Mouse (Mus musculus) limb, embryonic 14.5 days (tissue): Measurements from ENCODE around the gene Kbtbd4. TPM values are rescaled to one million over a fixed set of nuclear protein-coding genes. Genes with fewer than 3 reads are reported as not detected.

Experiments
- ATAC-seq: fragments of 200-750 bp; cut with Nextera tagmentation; 2 replicates; pipeline ENCODE4 v1.8.0; 2017; ENCODE audit warnings: low read depth, moderate number of reproducible peaks, moderate TSS enrichment; ENCODE audit not compliant: low FRiP score
- DNase-seq: peaks from one replicate; pipeline ENCODE4 v3.0.0-alpha.2; 2015; ENCODE audit warnings: low spot score
- H3K27ac ChIP-seq: fragments of 300-500 bp; sonication (generic); replicated peaks from 2 replicates; pipeline ENCODE4 v1.5.1; 2014; ENCODE audit warnings: low read depth, mild to moderate bottlenecking, low read length, moderate library complexity, mixed read lengths
- H3K27me3 ChIP-seq: fragments of 300-500 bp; sonication (generic); 2 replicates; pipeline ENCODE4 v1.6.1; 2014; ENCODE audit warnings: low read length, mixed read lengths; ENCODE audit not compliant: control insufficient read depth, insufficient read depth
- H3K36me3 ChIP-seq: fragments of 300-500 bp; sonication (generic); 2 replicates; pipeline ENCODE4 v1.6.1; 2014; ENCODE audit warnings: mild to moderate bottlenecking, low read length, moderate library complexity, mixed read lengths; ENCODE audit not compliant: control insufficient read depth, insufficient read depth
- H3K4me1 ChIP-seq: fragments of 300-500 bp; sonication (generic); 2 replicates; pipeline ENCODE4 v1.6.1; 2014; ENCODE audit warnings: antibody characterized with exemption, low read length, mixed read lengths; ENCODE audit not compliant: control insufficient read depth, insufficient read depth
- H3K4me2 ChIP-seq: fragments of 300-500 bp; sonication (generic); replicated peaks from 2 replicates; pipeline ENCODE4 v1.6.1; 2014; ENCODE audit warnings: low read depth, mild to moderate bottlenecking, low read length, moderate library complexity; ENCODE audit not compliant: severe bottlenecking
- H3K4me3 ChIP-seq: fragments of 300-500 bp; sonication (generic); replicated peaks from 2 replicates; pipeline ENCODE4 v1.5.1; 2014; ENCODE audit warnings: low read length
- H3K9ac ChIP-seq: fragments of 300-500 bp; sonication (generic); 2 replicates; pipeline ENCODE4 v1.6.1; 2014; ENCODE audit warnings: mild to moderate bottlenecking, low read depth, low read length, moderate library complexity; ENCODE audit not compliant: severe bottlenecking
- H3K9me3 ChIP-seq: fragments of 300-500 bp; sonication (generic); 2 replicates; pipeline ENCODE4 v1.6.1; 2016; ENCODE audit warnings: low read length; ENCODE audit not compliant: control insufficient read depth
- POLR2A ChIP-seq: fragments of 200-500 bp; IDR thresholded peaks from 2 replicates; pipeline ENCODE4 v1.8.0; 2012; ENCODE audit warnings: inconsistent platforms, mild to moderate bottlenecking, moderate library complexity, borderline replicate concordance; ENCODE audit not compliant: insufficient read depth, insufficient read length; ENCODE audit errors: extremely low read depth
- WGBS: fragments of 180-500 bp; shearing (Covaris S2); extraction: QIAGEN DNeasy Blood & Tissue Kit; methylation state at CpG from one replicate; pipeline ENCODE4 v1.1.7; 2014; 5-methylcytosine and 5-hydroxymethylcytosine counted together
- polyA plus RNA-seq, 2 experiments: library from polyadenylated mRNA; depleted of rRNA in 1 of 2; stranded (reverse) in 1 of 2; unstranded in 1 of 2; fragments of >200 nt; fragmentation: Nextera tagmentation in 1 of 2; extraction: Ambion mirVana in 1 of 2; gene quantifications; 2 replicates each; pipeline versions ENCODE4 v1.2.1 to v1.2.3; 2012 to 2014

The Kbtbd4 gene
- polyA plus RNA-seq, 2 experiments = 25.5 to 30.5 TPM

- DNase-seq (peak; percentile 86), ATAC-seq (peak; percentile 94)
- Histone ChIP-seq H3K9ac (peak within 1 kb of the TSS; percentile 93), H3K4me3 (peak within 1 kb of the TSS; percentile 99), H3K4me1 (peaks cover 13% of the 10 kb centered on the region), H3K27me3 (no peaks in the 10 kb centered on the region), H3K36me3 (no peaks in the 10 kb centered on the region), H3K9me3 (no peaks in the 10 kb centered on the region), H3K4me2 (peak within 1 kb of the TSS; percentile 71), H3K27ac (peak within 1 kb of the TSS; percentile 93)
- 0 out of 2 replicates have a peak, but pooled peaks have one; percentile 32 for TF ChIP-seq POLR2A
- WGBS = under 1% methylated on average over 61 of the region's 113 CpGs
Observed at GRCm38 (mm10) chr2:90940233-90941229, 36.0 kb downstream of the Kbtbd4 start, which contains the start of gene Celf1. Celf1 (plus strand) TSS chr2:90940382.

- Histone ChIP-seq H3K4me2 (peak overlapping the region; percentile 71), H3K36me3 (no peaks in the 10 kb centered on the region), H3K27me3 (no peaks in the 10 kb centered on the region), H3K9ac (peak overlapping the region; percentile 93; the same call in 1 of the 2 replicates), H3K9me3 (no peaks in the 10 kb centered on the region), H3K4me3 (peak overlapping the region; percentile 99), H3K4me1 (peaks cover 13% of the 10 kb centered on the region), H3K27ac (no peak overlapping the region)
- peak; percentile 9 for DNase-seq
- no peak for TF ChIP-seq POLR2A
- no peak for ATAC-seq
- 38% methylated on average over 2 of the region's 2 CpGs for WGBS
Observed at GRCm38 (mm10) chr2:90941744-90942143, 37.2 kb downstream of the Kbtbd4 start.

DNA sequence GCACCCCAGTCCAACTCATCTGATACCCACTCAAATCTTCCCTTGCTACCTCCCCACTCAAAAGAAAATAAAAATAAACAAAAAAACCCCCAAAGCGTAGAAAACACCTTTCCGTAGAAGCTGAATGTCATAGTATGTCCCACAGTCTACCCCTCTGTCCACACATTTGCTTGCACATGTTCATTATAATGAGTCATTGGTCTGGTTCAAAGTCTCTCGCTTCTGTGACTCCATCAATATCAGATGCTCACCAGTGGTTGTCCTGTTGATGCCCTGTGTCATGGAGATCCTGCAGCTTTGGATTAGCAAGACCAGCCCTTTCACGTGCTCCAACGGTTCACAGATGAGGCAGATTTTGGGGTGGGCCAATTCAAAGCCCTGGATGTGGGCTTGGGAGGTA lies 45.6 kb downstream of the Kbtbd4 start:
- 86% methylated on average over 5 of the region's 5 CpGs for WGBS
- no peaks in the 10 kb centered on the region for H3K9me3 ChIP-seq
- DNase-seq = no peak
- no peak overlapping the region for H3K4me3 ChIP-seq
- TF ChIP-seq POLR2A = no peak
- H3K4me2 ChIP-seq = no peak overlapping the region
- no peak overlapping the region for H3K9ac ChIP-seq
- no peaks in the 10 kb centered on the region for H3K4me1 ChIP-seq
- H3K36me3 ChIP-seq = peaks cover 11% of the 10 kb centered on the region; the same call in 1 of the 2 replicates
- H3K27ac ChIP-seq = no peak overlapping the region
- H3K27me3 ChIP-seq = no peaks in the 10 kb centered on the region
- ATAC-seq = no peak

GRCm38 (mm10) chr2:90950582-90951194 lies 46.1 kb downstream of the Kbtbd4 start:
- H3K36me3 ChIP-seq = peaks cover 11% of the 10 kb centered on the region; the same call in 1 of the 2 replicates
- ATAC-seq (no peak), DNase-seq (no peak)
- no peak overlapping the region for H3K4me3 ChIP-seq
- H3K4me2 ChIP-seq = no peak overlapping the region
- no peaks in the 10 kb centered on the region for H3K27me3 ChIP-seq
- no peak for TF ChIP-seq POLR2A
- H3K9ac ChIP-seq = no peak overlapping the region
- no peaks in the 10 kb centered on the region for H3K4me1 ChIP-seq
- no peaks in the 10 kb centered on the region for H3K9me3 ChIP-seq
- H3K27ac ChIP-seq = no peak overlapping the region

DNA sequence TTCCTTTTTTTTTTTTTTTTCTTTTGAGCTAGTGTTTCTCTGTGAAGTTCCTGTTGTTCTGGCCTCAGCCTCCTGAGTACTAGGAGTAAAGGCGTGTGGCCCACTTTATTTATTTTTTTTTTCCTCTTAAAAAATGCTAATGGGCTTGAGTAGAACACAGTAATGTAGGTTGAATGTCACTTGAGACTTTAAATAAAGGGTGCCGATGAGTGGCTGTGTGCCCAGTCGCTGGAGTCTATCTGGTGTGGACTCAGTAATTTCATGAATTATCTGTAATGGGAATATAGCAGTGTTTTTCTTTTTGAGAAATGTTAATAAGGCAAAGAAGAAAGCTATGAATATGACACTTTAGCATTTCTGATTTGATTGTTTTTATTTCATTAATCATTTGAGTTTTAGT lies 48.9 kb downstream of the Kbtbd4 start:
- Histone ChIP-seq H3K4me3 (no peak overlapping the region), H3K36me3 (peaks cover 11% of the 10 kb centered on the region; the same call in 1 of the 2 replicates), H3K9ac (no peak overlapping the region), H3K9me3 (no peaks in the 10 kb centered on the region), H3K27ac (no peak overlapping the region), H3K4me1 (no peaks in the 10 kb centered on the region), H3K27me3 (no peaks in the 10 kb centered on the region), H3K4me2 (no peak overlapping the region)
- no peak for TF ChIP-seq POLR2A
- 72% methylated on average over 3 of the region's 3 CpGs for WGBS
- no peak for ATAC-seq
- DNase-seq = no peak
